Mouse (Mus musculus): ENCODE data around the gene Krt2. TPM values are rescaled to one million over a fixed set of nuclear protein-coding genes. Genes with fewer than 3 reads are reported as not detected.

Gene Krt2
- polyA plus RNA-seq, 1 experiment from 2014 or later = not detected

GRCm38 (mm10) chr15:101834784-101835328, 16.9 kb upstream of the Krt2 start:
- H3K9me3 ChIP-seq = no peaks in the 10 kb centered on the region
- H3K4me3 ChIP-seq = no peak overlapping the region
- H3K27me3 ChIP-seq = 0 out of 2 replicates have a peak, but pooled peaks cover 2% of the 10 kb centered on the region
- H3K36me3 ChIP-seq = no peaks in the 10 kb centered on the region
- no peak overlapping the region for H3K9ac ChIP-seq
- H3K27ac ChIP-seq = no peak overlapping the region
- ATAC-seq (ENCODE audit: low FRiP score) = no peak
- no peak overlapping the region for H3K4me2 ChIP-seq
- WGBS = 70% methylated on average over 5 of the region's 5 CpGs
- no peaks in the 10 kb centered on the region for H3K4me1 ChIP-seq (replicated peaks)

GRCm38 (mm10) chr15:101833131-101833530, 15.2 kb upstream of the Krt2 start:
- no peak for ATAC-seq (ENCODE audit: low FRiP score)
- H3K4me1 ChIP-seq (replicated peaks) = no peaks in the 10 kb centered on the region
- 0 out of 2 replicates have a peak, but pooled peaks cover 2% of the 10 kb centered on the region for H3K27me3 ChIP-seq
- no peak overlapping the region for H3K27ac ChIP-seq
- H3K4me2 ChIP-seq = no peak overlapping the region
- no peak overlapping the region for H3K4me3 ChIP-seq
- H3K9ac ChIP-seq = no peak overlapping the region
- H3K9me3 ChIP-seq = no peaks in the 10 kb centered on the region
- WGBS = 59% methylated on average over 6 of the region's 6 CpGs
- H3K36me3 ChIP-seq = no peaks in the 10 kb centered on the region

- Histone ChIP-seq H3K9me3 (no peaks in the 10 kb centered on the region), H3K4me2 (no peak overlapping the region), H3K4me1 (replicated peaks) (no peaks in the 10 kb centered on the region), H3K27ac (no peak overlapping the region), H3K9ac (no peak overlapping the region), H3K27me3 (0 out of 2 replicates have a peak, but pooled peaks cover 2% of the 10 kb centered on the region), H3K4me3 (no peak overlapping the region), H3K36me3 (no peaks in the 10 kb centered on the region)
- WGBS = 76% methylated on average over 5 of the region's 5 CpGs
- no peak for ATAC-seq (ENCODE audit: low FRiP score)
Observed at GRCm38 (mm10) chr15:101829441-101829840, 11.5 kb upstream of the Krt2 start.

GRCm38 (mm10) chr15:101821786-101822185, 3.8 kb upstream of the Krt2 start:
- Histone ChIP-seq H3K4me1 (replicated peaks) (no peaks in the 10 kb centered on the region), H3K9me3 (no peaks in the 10 kb centered on the region), H3K4me2 (no peak overlapping the region), H3K4me3 (no peak overlapping the region), H3K9ac (no peak overlapping the region), H3K27ac (no peak overlapping the region), H3K36me3 (no peaks in the 10 kb centered on the region), H3K27me3 (no peaks in the 10 kb centered on the region)
- ATAC-seq (ENCODE audit: low FRiP score) = no peak
- 52% methylated on average over 3 of the region's 3 CpGs for WGBS

- H3K36me3 ChIP-seq = no peaks in the 10 kb centered on the region
- H3K4me3 ChIP-seq = no peak overlapping the region
- no peak for ATAC-seq (ENCODE audit: low FRiP score)
- peaks cover 24% of the 10 kb centered on the region for H3K4me1 ChIP-seq (replicated peaks)
- whole genome bisulfite sequencing = 61% methylated on average over 11 of the region's 11 CpGs
- no peak overlapping the region for H3K4me2 ChIP-seq
- H3K9ac ChIP-seq = no peak overlapping the region
- H3K9me3 ChIP-seq = no peaks in the 10 kb centered on the region
- H3K27ac ChIP-seq = peak overlapping the region; percentile 65; the same call in 1 of the 2 replicates
- H3K27me3 ChIP-seq = no peaks in the 10 kb centered on the region
Observed at GRCm38 (mm10) chr15:101803052-101803822, 14.7 kb downstream of the Krt2 start.

GRCm38 (mm10) chr15:101802296-101802835, 15.6 kb downstream of the Krt2 start, which contains the start of gene Krt73:
Gene Krt73 (minus strand): TSS chr15:101802346.
- no peak within 1 kb of the TSS for H3K4me3 ChIP-seq
- ATAC-seq (ENCODE audit: low FRiP score) = peak; percentile 49; the same call in 1 of the 2 replicates
- no peaks in the 10 kb centered on the region for H3K9me3 ChIP-seq
- H3K27me3 ChIP-seq = no peaks in the 10 kb centered on the region
- peaks cover 24% of the 10 kb centered on the region for H3K4me1 ChIP-seq (replicated peaks)
- peak within 1 kb of the TSS; percentile 78 for H3K27ac ChIP-seq
- H3K9ac ChIP-seq = no peak within 1 kb of the TSS
- H3K4me2 ChIP-seq = no peak within 1 kb of the TSS
- H3K36me3 ChIP-seq = no peaks in the 10 kb centered on the region
- 64% methylated on average over 6 of the region's 6 CpGs for WGBS

GRCm38 (mm10) chr15:101790867-101791266, 27.1 kb downstream of the Krt2 start:
- H3K4me2 ChIP-seq = no peak overlapping the region
- H3K9ac ChIP-seq = no peak overlapping the region
- peak overlapping the region; percentile 52 for H3K27ac ChIP-seq
- no peak for ATAC-seq (ENCODE audit: low FRiP score)
- 15% methylated on average over 3 of the region's 3 CpGs for WGBS
- H3K4me3 ChIP-seq = no peak overlapping the region
- H3K4me1 ChIP-seq (replicated peaks) = peaks cover 17% of the 10 kb centered on the region
- 0 out of 2 replicates have a peak, but pooled peaks cover 3% of the 10 kb centered on the region for H3K27me3 ChIP-seq
- H3K36me3 ChIP-seq = no peaks in the 10 kb centered on the region
- no peaks in the 10 kb centered on the region for H3K9me3 ChIP-seq

GRCm38 (mm10) chr15:101786360-101786759, 31.6 kb downstream of the Krt2 start, which contains the start of gene Krt72:
Gene Krt72 (minus strand): TSS chr15:101786460.
- no peaks in the 10 kb centered on the region for H3K27me3 ChIP-seq
- H3K9me3 ChIP-seq = no peaks in the 10 kb centered on the region
- 90% methylated on average over 18 of the region's 18 CpGs for WGBS
- H3K36me3 ChIP-seq = no peaks in the 10 kb centered on the region
- H3K9ac ChIP-seq = no peak within 1 kb of the TSS
- no peak for ATAC-seq (ENCODE audit: low FRiP score)
- H3K4me1 ChIP-seq (replicated peaks) = peaks cover 16% of the 10 kb centered on the region
- no peak within 1 kb of the TSS for H3K27ac ChIP-seq
- no peak within 1 kb of the TSS for H3K4me3 ChIP-seq
- no peak within 1 kb of the TSS for H3K4me2 ChIP-seq

- WGBS = 83% methylated on average over 10 of the region's 10 CpGs
- H3K4me1 ChIP-seq (replicated peaks) = peaks cover 7% of the 10 kb centered on the region; the same call in 1 of the 2 replicates
- H3K4me3 ChIP-seq = no peak overlapping the region
- H3K9me3 ChIP-seq = no peaks in the 10 kb centered on the region
- H3K4me2 ChIP-seq = no peak overlapping the region
- H3K27ac ChIP-seq = no peak overlapping the region
- no peaks in the 10 kb centered on the region for H3K36me3 ChIP-seq
- no peaks in the 10 kb centered on the region for H3K27me3 ChIP-seq
- ATAC-seq (ENCODE audit: low FRiP score) = no peak
- H3K9ac ChIP-seq = no peak overlapping the region
Observed at GRCm38 (mm10) chr15:101773420-101773819, 44.5 kb downstream of the Krt2 start.

- Histone ChIP-seq H3K4me2 (no peak overlapping the region), H3K4me1 (replicated peaks) (peaks cover 7% of the 10 kb centered on the region; the same call in 1 of the 2 replicates), H3K4me3 (no peak overlapping the region), H3K9ac (0 out of 2 replicates have a peak overlapping the region, but pooled peaks have one; percentile 14), H3K36me3 (no peaks in the 10 kb centered on the region), H3K9me3 (no peaks in the 10 kb centered on the region), H3K27me3 (no peaks in the 10 kb centered on the region), H3K27ac (no peak overlapping the region)
- no peak for ATAC-seq (ENCODE audit: low FRiP score)
- WGBS = 10% methylated on average over 5 of the region's 5 CpGs
Observed at GRCm38 (mm10) chr15:101772711-101773081, 45.3 kb downstream of the Krt2 start.

GRCm38 (mm10) chr15:101772080-101772710, 45.8 kb downstream of the Krt2 start:
- Histone ChIP-seq H3K27me3 (no peaks in the 10 kb centered on the region), H3K9ac (0 out of 2 replicates have a peak overlapping the region, but pooled peaks have one; percentile 14), H3K4me3 (no peak overlapping the region), H3K36me3 (no peaks in the 10 kb centered on the region), H3K4me1 (replicated peaks) (peaks cover 7% of the 10 kb centered on the region; the same call in 1 of the 2 replicates), H3K4me2 (no peak overlapping the region), H3K9me3 (no peaks in the 10 kb centered on the region), H3K27ac (no peak overlapping the region)
- ATAC-seq (ENCODE audit: low FRiP score) = no peak
- WGBS = 68% methylated on average over 5 of the region's 5 CpGs

GRCm38 (mm10) chr15:101770226-101770625, 47.7 kb downstream of the Krt2 start:
- H3K9ac ChIP-seq = no peak overlapping the region
- no peak overlapping the region for H3K4me3 ChIP-seq
- no peak overlapping the region for H3K27ac ChIP-seq
- H3K4me2 ChIP-seq = no peak overlapping the region
- no peaks in the 10 kb centered on the region for H3K27me3 ChIP-seq
- no peak for ATAC-seq (ENCODE audit: low FRiP score)
- H3K36me3 ChIP-seq = no peaks in the 10 kb centered on the region
- H3K4me1 ChIP-seq (replicated peaks) = peaks cover 7% of the 10 kb centered on the region; the same call in 1 of the 2 replicates
- WGBS = 61% methylated on average over 8 of the region's 8 CpGs
- no peaks in the 10 kb centered on the region for H3K9me3 ChIP-seq

All from hindbrain, embryonic 13.5 days (tissue).